Mouse (Mus musculus) liver, postnatal 0 days (tissue): ENCODE results near the gene H1foo.

ENCODE experiments used
- CTCF ChIP-seq: sonication (generic); IDR thresholded peaks from 2 replicates; pipeline ENCODE4 v1.5.1; 2016; ENCODE audit warnings: antibody characterized with exemption, low read depth
- EP300 ChIP-seq: IDR thresholded peaks from 2 replicates; pipeline ENCODE4 v1.6.1; 2016; ENCODE audit warnings: antibody characterized with exemption, low read depth, mild to moderate bottlenecking

- no peak for TF ChIP-seq CTCF
- no peak for TF ChIP-seq EP300
These were observed 48.9 kb downstream of the H1foo start for GRCm38 (mm10) chr6:115993463-115994145.
